Mouse (Mus musculus): ENCODE results near the gene Gm906. TPM values are rescaled to one million over a fixed set of nuclear protein-coding genes. Genes with fewer than 3 reads are reported as not detected.
"Not testable (repeated sequence)": the region's sequence is repeated elsewhere in the genome, so short reads cannot be mapped to it uniquely, and the experiment has no call there.

The Gm906 gene
- not detected in 2 replicates for polyA plus RNA-seq (2015; fragmentation: Nextera tagmentation; extraction: Ambion mirVana)

GRCm38 (mm10) chr13:50250208-50250607 is at the start of gene Gm906:
TSS of gene Gm906 (minus strand) at chr13:50250308.
- not testable (repeated sequence) for H3K27me3 ChIP-seq; H3K9ac ChIP-seq; H3K4me2 ChIP-seq (replicated peaks); ATAC-seq (ENCODE audit: insufficient number of reproducible peaks, low FRiP score, low TSS enrichment, low read depth); H3K27ac ChIP-seq (replicated peaks); H3K36me3 ChIP-seq; H3K9me3 ChIP-seq (replicated peaks); H3K4me3 ChIP-seq (replicated peaks); H3K4me1 ChIP-seq
- WGBS, result 67% methylated on average over 3 of the region's 3 CpGs

- not testable (repeated sequence) for ATAC-seq (ENCODE audit: insufficient number of reproducible peaks, low FRiP score, low TSS enrichment, low read depth); H3K36me3 ChIP-seq; H3K9ac ChIP-seq
Measured at GRCm38 (mm10) chr13:50283308-50283707, 33.2 kb upstream of the Gm906 start.

GRCm38 (mm10) chr13:50236487-50236886 is 13.6 kb downstream of the Gm906 start:
- no peak for ATAC-seq (ENCODE audit: insufficient number of reproducible peaks, low FRiP score, low TSS enrichment, low read depth)
- H3K9ac ChIP-seq, result no peak overlapping the region
- H3K9me3 ChIP-seq (replicated peaks), result no peaks in the 10 kb centered on the region
- 93% methylated on average over 3 of the region's 3 CpGs for WGBS
- no peak overlapping the region for H3K4me2 ChIP-seq (replicated peaks)
- no peak overlapping the region for H3K4me3 ChIP-seq (replicated peaks)
- no peaks in the 10 kb centered on the region for H3K4me1 ChIP-seq
- no peaks in the 10 kb centered on the region for H3K27me3 ChIP-seq
- no peak overlapping the region for H3K27ac ChIP-seq (replicated peaks)
- no peaks in the 10 kb centered on the region for H3K36me3 ChIP-seq

More at GRCm38 (mm10) chr13:50283308-50283707, 33.2 kb upstream of the Gm906 start:
- not testable (repeated sequence) for H3K4me1 ChIP-seq; H3K9me3 ChIP-seq (replicated peaks); H3K27me3 ChIP-seq; H3K4me2 ChIP-seq (replicated peaks); H3K27ac ChIP-seq (replicated peaks); H3K4me3 ChIP-seq (replicated peaks)
- WGBS, result 90% methylated on average over 2 of the region's 4 CpGs

- not testable (repeated sequence) for H3K4me1 ChIP-seq; H3K9me3 ChIP-seq (replicated peaks); H3K27ac ChIP-seq (replicated peaks); H3K4me2 ChIP-seq (replicated peaks); H3K27me3 ChIP-seq; ATAC-seq (ENCODE audit: insufficient number of reproducible peaks, low FRiP score, low TSS enrichment, low read depth); H3K36me3 ChIP-seq; H3K9ac ChIP-seq; H3K4me3 ChIP-seq (replicated peaks)
- WGBS, result 0% methylated on average over 1 of the region's 1 CpGs
Measured at GRCm38 (mm10) chr13:50211842-50212241, 38.3 kb downstream of the Gm906 start.

- H3K4me2 ChIP-seq (replicated peaks); H3K27me3 ChIP-seq; H3K27ac ChIP-seq (replicated peaks); ATAC-seq (ENCODE audit: insufficient number of reproducible peaks, low FRiP score, low TSS enrichment, low read depth); H3K4me1 ChIP-seq; H3K9ac ChIP-seq; H3K9me3 ChIP-seq (replicated peaks); H3K36me3 ChIP-seq; H3K4me3 ChIP-seq (replicated peaks): not testable (repeated sequence)
Measured at GRCm38 (mm10) chr13:50210191-50210590, 39.9 kb downstream of the Gm906 start.

- not testable (repeated sequence) for H3K4me3 ChIP-seq (replicated peaks); H3K4me1 ChIP-seq; H3K4me2 ChIP-seq (replicated peaks); H3K27ac ChIP-seq (replicated peaks); H3K9ac ChIP-seq; H3K36me3 ChIP-seq; H3K27me3 ChIP-seq; H3K9me3 ChIP-seq (replicated peaks); ATAC-seq (ENCODE audit: insufficient number of reproducible peaks, low FRiP score, low TSS enrichment, low read depth)
- 90% methylated on average over 2 of the region's 2 CpGs for WGBS
Measured at GRCm38 (mm10) chr13:50209651-50210050, 40.5 kb downstream of the Gm906 start.

GRCm38 (mm10) chr13:50207966-50208365 is 42.1 kb downstream of the Gm906 start:
- WGBS, result 87% methylated on average over 12 of the region's 12 CpGs

GRCm38 (mm10) chr13:50196831-50197230 is 53.3 kb downstream of the Gm906 start:
- H3K9ac ChIP-seq; H3K36me3 ChIP-seq; ATAC-seq (ENCODE audit: insufficient number of reproducible peaks, low FRiP score, low TSS enrichment, low read depth); H3K4me2 ChIP-seq (replicated peaks); H3K4me1 ChIP-seq; H3K27ac ChIP-seq (replicated peaks); H3K4me3 ChIP-seq (replicated peaks); H3K27me3 ChIP-seq; H3K9me3 ChIP-seq (replicated peaks): not testable (repeated sequence)

More at GRCm38 (mm10) chr13:50207966-50208365, 42.1 kb downstream of the Gm906 start:
- no peak; the same call in 1 of the 2 replicates for ATAC-seq (ENCODE audit: insufficient number of reproducible peaks, low FRiP score, low TSS enrichment, low read depth)
- H3K27me3 ChIP-seq, result no peaks in the 10 kb centered on the region
- H3K4me2 ChIP-seq (replicated peaks), result no peak overlapping the region
- no peak overlapping the region for H3K4me3 ChIP-seq (replicated peaks)
- H3K9ac ChIP-seq, result no peak overlapping the region
- H3K4me1 ChIP-seq, result no peaks in the 10 kb centered on the region
- no peak overlapping the region for H3K27ac ChIP-seq (replicated peaks)
- H3K9me3 ChIP-seq (replicated peaks), result no peaks in the 10 kb centered on the region
- no peaks in the 10 kb centered on the region for H3K36me3 ChIP-seq

Small RNAs within 50 kb of the gene (microRNA-seq; reads per million reads assigned to microRNA genes)
- gene Gm24017 (ENCODE audit: borderline number of aligned reads), result not detected

Other genes with a start within 250 kb of the Gm906 start
- gene Fbxw17, start 167.6 kb upstream of the Gm906 start, polyA plus RNA-seq (2015; fragmentation: Nextera tagmentation; extraction: Ambion mirVana), result 30.7 and 33.5 TPM in 2 replicates
- not detected in 2 replicates for gene Gm47429, start 193.6 kb upstream of the Gm906 start, polyA plus RNA-seq (2015; fragmentation: Nextera tagmentation; extraction: Ambion mirVana)
- gene Nutm2, start 217.0 kb upstream of the Gm906 start, polyA plus RNA-seq (2015; fragmentation: Nextera tagmentation; extraction: Ambion mirVana), result not detected in 2 replicates